Mouse (Mus musculus) cerebellum, postnatal 14 days (tissue): ENCODE measurements around the gene 2300009A05Rik.

Experiments
- DNase-seq, 2 experiments: peaks; one replicate each; pipeline ENCODE4 v3.0.0; 2021; ENCODE audit warnings: mixed read lengths in 2 of 2

Gene 2300009A05Rik

DNA sequence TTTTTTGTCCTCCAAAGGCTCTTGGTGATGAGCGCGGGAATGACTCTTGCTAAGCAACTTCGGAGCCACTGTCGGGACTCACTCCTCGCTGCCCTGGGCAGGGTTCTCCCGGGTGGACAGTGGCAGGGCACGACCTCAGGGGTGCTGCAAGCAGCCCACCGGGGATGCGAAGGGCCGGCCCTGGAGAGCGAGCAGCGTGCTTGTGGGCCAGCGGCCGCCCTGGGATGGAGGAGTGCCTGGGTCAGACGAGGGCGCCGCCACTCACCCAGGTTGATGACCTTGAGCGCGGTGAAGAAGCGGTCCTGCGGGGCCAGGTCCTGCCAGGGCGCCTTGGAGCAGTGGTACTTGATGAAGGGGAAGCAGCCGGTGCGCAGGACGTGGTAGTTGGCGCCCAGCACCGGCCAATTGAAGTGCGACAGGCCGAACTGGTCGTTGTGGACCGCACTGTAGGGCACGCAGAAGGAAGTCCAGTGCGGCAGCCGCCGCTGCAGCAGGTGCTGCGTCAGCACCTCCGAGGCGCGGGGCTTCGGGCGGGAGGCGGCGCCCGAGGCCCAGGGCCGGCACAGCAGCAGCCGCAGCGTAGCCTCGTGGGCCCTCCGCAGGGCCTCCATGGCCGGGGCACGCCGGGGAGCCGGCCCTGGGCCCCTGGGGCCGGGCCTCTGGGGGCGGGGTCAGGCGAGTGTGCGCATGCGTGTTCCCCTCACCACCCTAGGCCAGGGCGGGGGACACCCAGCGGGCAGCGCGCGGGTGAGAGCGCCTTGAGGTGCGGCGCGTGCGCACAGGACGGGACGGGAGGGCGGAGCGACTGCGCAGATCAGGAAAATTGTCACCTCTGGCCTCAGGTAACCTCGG lies at the start of gene 2300009A05Rik:
Gene 2300009A05Rik (minus strand): TSS at position 636 of the 852 bp plus-strand sequence.
- peak; percentile 93 to 96 for DNase-seq

DNA sequence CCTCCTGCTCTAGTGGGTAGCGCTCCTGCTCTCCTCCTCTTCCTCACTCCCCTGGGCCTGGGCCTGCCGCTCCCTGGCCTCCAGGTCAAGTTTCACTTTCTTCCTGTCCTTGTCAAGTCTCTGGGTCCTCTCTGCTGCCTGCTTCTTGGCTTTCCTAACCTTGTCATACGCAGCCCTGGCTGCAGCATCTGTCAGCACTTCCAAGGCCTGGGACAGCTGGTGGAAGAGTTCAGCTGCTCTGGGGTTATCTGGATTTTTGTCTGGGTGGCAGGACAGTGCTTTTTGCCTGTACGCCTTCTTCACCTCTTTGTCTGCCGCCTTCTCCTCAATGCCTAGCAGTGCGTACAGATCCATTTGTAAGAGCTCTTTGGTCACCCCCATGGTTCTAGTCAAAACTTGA lies 44.6 kb upstream of the 2300009A05Rik start:
- DNase-seq: no peak

DNA sequence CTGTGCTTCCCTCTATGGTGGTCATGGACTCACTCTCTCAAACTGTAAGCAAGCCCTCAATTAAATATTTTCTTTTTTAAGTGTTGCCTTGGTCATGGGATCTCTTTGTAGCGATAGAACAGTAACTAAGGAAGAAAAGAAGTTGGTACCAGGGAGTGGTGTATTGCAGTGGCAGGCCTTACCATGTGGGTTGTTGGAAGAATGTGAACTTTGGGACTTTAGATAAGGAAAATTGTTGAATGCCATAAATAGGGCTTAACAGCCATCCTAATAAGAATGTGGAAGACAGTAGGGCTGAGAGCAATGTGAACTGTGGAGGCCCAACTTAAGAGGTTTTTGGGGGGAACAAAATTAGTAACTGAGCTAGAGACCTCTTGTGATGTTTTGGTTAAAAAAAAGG lies 31.6 kb upstream of the 2300009A05Rik start:
- DNase-seq: no peak

DNA sequence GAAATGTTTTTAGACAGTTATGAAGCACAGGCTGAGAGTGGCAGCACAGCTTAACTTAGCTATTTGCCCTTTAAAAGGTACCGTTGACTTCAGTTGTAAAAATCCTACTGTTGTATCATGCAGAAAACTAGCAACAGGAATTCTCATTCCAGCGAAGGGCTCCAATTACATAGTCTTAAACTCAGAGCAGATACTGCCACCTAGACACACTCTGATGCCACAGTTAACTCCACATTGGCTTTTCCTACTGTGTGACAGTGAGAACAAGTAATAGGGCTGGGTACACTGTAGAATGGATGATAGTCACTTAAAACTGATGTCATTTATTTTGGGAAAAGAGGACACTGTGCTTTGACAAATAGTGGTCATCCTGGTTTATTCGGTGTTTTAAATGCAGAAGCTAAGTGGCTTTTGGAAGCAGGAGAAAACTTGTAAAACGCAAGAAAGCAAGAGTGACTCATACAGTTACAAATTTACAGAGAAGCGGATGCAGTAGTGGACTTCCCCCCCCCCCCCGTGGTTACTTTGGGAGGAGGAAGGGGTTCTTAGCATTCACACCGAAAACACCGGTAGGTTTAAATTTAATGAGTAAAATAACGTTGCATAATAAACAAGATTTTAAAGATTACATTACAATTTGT lies 22.2 kb upstream of the 2300009A05Rik start:
- peak in 1 of 2 experiments; percentile 21 for DNase-seq

DNA sequence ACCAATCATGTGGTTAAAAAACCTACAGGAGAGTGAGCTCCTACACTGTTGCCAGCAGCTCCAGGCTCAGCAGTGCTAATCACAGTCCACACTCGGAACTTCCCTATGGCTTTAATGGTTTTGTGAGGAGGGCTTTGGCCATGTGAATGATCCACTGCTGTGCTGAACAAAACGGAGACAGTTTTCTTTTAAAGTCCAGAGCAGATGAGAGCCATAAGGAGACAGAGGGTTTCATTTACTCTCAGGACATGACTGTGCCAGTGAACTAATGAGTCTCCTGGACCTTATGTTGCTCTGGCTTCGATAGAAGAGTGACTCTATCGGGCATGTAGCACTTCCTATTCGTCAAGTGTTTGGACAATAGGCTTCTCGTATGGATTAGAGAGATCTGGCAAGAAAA lies 21.4 kb upstream of the 2300009A05Rik start:
- DNase-seq: peak; percentile 6 to 41

DNA sequence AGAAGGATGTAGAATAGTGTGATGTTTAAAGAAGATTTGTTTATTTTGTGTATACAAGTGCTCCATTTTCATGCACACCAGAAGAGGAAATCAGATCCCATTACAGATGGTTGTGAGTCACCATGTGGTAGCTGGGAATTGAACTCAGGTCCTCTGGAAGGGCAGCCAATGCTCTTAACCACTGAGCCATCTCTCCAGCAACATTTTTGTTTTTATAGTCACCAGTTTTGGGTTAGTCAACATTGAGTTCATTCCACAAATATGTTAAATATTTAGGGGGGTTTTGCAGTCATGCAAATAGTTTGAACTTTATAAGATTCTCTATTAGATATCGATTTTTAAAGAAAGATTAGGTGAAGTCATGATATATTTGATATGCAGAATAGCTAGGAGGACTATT lies 1.1 kb upstream of the 2300009A05Rik start:
- DNase-seq: no peak

DNA sequence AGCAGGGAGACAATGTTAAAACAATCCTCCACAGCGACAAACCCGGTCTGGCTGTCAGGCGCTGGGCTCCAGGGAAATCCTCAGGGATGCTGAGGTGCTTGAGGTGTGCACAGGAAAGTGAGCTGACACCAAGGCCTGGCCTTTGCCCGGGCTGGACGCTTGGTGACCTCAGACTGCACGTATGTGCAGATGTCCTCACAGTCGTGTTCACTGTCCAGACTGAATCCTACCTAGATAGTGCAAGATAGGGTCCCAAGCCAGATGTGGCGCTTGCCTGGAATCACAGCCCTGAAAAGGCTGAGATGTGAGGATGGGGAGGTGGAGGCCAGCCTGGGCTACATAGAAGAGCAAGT lies 393 bp upstream of the 2300009A05Rik start:
- DNase-seq: no peak

DNA sequence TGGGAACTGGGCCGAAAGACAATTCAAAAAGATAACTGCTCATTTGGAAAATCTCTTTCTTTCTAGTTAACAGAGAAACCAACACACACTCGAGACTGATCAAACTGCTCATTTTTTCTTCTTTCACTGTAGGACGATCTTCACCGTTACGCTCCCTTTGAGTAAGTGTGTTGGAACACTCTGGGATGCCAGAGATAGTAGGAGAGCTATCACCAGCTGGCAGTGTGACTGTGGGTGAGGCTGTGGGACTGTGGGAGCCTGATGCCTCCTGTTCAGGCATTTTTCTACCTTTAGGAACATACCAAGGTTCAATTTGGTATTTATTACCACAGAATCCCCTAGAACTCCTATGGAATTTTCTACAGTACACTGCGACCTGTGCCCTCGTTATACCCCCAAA lies 3.4 kb downstream of the 2300009A05Rik start:
- no peak for DNase-seq

DNA sequence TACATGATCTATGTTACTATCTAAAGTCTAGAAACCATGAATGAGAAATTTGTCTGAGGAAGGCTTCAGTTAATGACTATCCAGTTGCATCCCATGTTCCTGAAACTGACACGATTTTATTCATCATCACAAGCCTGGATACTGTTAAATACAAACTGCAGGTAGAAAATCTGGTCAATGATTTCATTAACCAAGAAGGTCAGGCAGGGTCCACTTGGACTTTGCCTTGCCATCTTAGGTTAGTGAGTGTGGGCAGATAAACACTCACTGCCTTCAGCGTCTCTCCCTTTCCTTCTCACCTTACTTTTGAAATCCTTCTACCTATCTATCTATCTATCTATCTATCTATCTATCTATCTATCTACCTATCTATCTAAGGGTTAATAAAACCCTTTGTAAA lies 7.7 kb downstream of the 2300009A05Rik start:
- DNase-seq: no peak

DNA sequence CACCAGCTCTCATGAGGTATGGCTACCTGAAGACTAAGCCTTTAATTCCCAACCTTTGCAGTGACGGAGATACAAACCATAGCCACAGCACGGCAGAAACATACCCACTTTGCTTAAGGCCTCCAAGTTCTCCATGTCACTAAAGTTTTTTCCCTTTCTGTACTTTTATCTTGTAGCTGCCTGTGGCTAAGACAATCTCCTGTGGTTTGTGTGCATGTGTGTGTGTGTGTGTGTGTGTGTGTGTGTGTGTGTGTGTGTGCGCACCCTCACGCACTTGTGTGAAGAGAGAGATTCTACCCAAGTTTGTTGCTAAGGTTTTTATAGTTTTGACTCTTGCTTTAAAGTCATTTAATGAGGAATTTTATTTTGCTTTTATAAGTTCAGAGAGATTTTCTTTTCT lies 16.3 kb downstream of the 2300009A05Rik start:
- DNase-seq: no peak

DNA sequence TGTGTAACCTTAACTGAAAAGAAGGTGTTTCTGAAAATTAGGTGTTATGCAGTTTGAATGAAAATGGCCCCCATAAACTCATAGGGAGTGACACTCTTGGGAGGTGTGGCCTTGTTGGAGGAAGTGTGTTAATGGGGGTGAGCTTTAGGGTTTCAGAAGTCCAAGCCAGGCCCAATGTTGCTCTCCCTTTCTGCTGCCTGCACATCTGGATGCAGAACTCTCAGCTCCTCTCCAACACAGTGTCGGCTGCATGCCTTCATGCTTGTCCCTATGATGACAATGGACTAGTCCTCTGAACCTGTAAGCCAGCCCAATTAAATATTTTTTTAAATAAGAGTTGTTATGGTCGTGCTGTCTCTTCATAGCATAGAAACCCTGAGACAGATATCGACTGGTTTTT lies 18.7 kb downstream of the 2300009A05Rik start:
- no peak for DNase-seq

DNA sequence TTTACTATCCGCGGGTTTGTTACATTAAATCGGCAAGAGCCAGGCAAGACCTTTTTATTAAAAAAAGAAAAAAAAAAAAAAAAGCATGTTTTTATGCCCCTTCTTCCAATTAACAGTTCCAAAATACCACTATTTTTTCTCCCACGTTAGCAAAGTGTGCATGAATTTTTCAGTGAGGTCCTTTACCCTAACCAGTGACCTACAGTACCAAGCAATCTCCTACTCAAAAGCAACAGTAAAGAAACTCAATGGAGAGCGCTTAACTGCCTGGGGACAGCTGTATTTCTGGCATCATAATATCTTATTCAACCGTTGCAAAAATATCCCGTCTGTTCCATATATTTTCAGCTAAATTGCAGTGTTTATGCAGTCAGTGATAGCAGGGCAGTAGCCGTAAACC lies 20.9 kb downstream of the 2300009A05Rik start:
- no peak for DNase-seq

DNA sequence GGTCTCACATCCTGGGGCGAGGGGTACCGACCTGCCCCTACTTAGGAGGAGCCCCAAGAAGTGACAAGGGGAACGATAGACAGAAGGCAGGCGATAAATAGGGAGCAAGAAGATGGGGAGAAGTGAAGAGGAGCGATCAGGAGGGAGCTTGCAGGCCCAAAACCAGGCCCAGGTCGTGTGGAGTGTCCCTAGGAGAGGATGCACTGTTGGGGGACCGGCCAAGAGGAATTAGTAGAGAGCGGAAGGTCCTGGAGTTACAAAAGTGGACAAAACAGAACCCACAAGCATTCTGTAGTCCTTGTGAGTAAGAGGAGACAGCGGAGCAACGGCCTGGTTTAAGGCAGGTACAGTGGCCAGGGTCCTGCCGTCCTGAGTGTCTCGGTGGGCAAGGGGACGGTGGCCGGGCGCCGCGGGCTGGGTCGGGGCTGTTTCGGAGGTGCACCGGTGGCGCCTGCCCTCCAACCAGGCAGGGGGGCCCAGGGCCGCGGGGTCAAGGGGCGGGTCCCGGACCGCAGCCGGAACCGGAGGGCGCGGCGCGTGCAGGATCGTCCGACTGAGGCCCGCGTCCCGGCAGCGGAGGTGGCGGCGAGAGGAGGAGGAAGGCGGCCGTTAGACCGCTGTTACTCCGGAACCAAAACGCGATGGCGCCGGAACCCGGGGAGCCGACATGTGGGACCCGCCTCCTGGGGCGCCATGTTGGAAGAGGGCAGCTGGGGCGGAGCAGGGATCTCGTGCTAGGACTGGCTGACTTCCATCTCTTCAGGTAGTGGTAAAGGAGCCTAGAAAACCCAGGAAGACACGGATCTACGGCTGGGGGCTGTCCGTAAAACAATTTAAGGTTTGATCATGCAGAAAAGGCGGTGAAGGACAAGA lies 21.5 kb downstream of the 2300009A05Rik start, which contains the start of gene Map2k5:
Gene Map2k5 (minus strand): TSS at position 633 of the 873 bp plus-strand sequence.
- peak; percentile 96 for DNase-seq

DNA sequence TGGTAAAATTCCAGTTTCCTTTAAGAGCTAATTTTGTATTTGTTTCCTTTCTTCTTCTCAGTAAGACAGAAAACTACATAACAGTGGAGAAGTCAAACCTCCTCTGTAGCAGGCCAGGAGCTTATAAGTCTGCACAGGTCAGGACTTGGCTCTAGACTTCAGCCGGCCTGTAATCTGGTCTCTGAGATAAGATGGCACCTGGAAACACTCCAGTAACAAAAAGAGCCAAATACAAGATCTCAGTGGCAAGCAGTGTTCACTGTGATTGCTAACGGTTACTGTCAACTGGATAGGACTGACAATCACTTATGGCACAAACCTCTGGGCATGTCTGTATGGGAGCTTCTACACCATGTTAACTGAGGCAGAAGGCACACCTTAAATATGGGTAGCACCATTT lies 25.7 kb downstream of the 2300009A05Rik start:
- no peak for DNase-seq

DNA sequence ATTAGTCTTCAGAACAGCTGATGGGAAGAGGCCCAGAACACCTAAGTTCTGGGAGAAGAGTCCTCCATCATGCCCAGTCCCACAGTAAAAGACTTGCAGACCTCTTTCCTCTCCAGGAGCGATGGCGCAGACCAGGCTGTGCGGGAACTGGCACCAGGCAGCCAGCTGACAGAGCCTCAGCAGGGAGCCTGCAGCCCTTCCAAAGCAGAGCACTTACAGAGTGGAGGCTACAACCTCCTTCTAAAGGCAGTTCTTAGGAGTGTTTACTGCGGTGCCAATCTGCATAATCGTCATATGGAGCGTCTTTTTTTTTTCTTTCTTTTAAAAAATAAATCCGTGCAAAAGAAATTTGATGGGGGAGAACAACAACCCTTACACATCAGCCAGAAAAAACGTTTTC lies 26.5 kb downstream of the 2300009A05Rik start:
- DNase-seq: peak; percentile 45 to 66

DNA sequence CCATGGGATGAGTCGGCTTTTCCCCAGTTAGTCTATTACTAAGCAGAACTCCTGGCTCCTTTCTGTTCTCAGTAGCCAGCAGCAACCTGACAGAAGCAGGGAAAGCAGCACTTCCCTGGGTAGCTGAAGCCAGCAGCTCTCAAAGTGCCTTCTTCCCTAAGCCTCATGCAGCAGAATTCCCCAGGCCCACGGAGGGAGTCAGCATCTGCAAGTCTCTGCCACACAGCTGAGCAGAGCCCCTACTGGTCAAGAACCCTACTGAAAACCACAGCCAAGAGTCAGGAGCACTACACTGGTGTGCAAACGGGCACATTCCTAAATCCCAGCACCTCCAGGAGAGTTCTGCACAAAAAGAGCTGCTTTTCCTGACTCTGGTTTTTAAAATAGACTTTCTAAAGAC lies 38.6 kb downstream of the 2300009A05Rik start:
- DNase-seq: no peak

DNA sequence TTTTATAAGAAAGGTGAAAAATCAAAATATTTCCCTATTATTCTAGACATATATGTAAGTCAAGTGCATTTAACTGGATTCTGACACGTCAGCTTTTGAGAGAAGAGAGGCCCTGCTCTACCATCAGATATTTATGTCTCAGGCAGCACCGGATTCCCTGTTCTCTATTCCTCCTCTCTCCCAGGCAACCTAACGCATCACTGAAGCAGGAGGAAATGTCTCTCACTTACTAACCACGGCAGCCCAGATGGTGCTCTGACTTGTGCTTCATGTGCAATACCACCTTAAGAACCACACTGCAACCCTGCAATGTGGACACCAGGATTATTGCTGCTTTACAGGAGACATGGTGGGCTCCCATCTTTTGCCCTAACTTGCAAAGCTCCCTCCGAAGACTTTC lies 40.0 kb downstream of the 2300009A05Rik start:
- DNase-seq: no peak

DNA sequence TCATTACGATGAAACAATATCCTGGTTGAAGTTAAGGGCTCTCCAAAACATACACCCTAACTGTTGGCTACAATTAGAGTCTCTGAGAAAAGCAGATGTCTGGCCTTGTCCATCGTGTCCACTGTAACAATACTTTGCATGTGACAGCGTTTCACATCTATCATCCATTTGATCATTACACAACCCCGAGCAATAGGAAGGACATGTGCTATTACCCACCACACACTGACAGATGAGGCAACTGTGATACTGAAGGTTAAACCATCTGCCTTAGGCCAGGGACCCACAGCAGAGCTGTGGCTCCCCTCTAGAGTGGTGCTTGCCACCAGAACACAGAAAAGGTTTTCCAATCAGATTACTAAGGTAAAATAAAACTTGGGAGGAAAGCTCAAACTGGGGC lies 42.3 kb downstream of the 2300009A05Rik start:
- DNase-seq: no peak

DNA sequence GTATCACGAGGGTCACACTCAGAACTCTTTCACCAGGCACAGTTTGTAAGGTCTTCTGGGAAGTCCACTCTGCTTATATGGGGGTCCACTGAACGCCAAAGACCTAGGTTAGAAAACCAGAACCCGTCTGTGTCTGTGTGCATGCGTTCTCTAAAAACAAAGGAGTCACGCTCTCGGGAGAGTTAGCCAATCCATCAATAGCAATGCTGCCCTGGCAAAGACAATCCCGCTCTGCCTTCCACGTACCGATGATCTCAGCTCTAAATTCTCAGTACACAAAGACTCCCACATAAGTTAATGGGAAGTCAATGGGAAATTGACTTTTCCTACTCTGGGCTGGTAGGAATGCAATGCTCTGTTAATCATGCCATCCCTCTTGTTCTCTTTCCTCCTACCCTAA lies 42.8 kb downstream of the 2300009A05Rik start:
- no peak for DNase-seq

DNA sequence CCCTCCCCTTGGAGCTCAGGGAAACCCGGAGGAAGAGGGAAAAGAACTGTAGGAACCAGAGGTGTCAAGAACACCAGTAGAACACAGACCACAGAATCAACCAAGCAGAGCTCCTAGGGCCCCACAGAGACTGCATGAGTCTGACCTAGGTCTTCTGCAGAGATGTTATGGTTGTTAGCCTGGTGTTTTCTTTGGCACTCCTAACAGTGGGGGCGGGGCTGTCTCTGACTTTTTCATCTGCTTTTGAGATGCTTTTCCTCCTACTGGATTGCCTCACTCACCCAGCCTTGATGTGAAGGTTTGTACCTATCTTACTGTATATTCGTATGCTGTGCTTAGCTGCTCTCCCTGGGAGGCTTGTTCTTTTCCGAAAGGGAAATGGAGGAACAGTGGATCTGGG lies 44.9 kb downstream of the 2300009A05Rik start:
- DNase-seq: no peak

DNA sequence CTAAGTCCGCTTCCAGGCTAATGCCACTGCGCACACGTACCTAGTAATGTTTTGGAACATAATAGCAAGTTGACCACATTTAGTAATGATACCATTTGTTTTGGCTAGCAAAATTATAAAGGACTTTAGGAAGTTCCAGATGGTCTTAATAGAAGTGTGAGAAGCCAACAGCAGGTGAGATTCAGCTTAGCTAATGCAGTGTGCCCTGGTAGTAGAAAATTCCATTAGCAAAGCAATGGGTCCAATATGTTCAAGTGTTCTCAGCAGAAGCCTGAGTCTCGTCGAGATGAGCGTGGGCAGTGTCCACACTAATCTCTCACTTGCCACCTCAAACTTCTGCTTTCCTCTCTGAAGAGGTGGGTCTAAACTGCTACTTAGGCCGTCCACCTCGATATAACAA lies 49.0 kb downstream of the 2300009A05Rik start:
- no peak for DNase-seq

DNA sequence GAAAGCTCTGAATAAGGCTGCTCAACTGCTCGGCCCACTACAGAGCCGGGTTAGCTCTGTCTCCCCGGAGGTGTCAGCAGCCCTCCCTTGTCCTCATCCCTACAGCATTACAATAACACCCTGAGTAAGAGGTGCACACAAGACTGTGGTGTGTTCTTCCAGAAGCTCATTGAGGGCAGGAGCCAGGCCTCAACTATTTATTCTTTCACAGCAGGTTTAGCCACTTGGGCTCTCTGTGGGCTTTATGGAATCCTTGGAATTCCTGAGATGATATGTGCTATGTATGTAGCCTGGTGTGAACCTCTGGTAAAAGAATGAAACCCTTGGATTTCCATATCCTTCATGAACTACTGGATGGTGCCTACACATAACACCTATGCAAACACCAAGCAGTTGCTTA lies 49.8 kb downstream of the 2300009A05Rik start:
- DNase-seq: no peak

DNA sequence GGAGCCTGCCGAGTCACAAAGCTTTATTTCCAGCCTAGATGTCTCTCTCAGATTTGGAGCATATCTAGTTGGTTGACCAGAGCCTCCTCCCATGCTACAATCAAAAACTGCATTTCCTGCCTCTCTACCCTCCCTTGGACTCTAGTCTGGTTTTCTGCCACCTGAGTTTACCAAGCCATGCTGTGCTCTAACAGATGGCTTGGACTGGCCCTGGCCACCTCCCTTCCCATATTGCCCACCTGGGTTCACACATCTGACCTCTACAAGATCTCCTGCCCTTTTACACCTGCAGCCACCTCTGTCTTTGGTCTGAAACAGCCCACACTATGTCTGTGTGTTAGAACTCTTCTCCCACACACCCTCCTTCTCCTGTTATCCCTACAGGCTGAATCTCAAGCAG lies 50.9 kb downstream of the 2300009A05Rik start:
- DNase-seq: peak; percentile 31 to 54
